Mouse (Mus musculus): ENCODE results near the gene Itgb4.
"Not testable (repeated sequence)": the region's sequence is repeated elsewhere in the genome, so short reads cannot be mapped to it uniquely, and the experiment has no call there.

Itgb4 gene

GRCm38 (mm10) chr11:116007095-116007850, 32.8 kb downstream of the Itgb4 start:
- no peak for DNase-seq (ENCODE audit: extremely low read depth, low read depth)

DNA sequence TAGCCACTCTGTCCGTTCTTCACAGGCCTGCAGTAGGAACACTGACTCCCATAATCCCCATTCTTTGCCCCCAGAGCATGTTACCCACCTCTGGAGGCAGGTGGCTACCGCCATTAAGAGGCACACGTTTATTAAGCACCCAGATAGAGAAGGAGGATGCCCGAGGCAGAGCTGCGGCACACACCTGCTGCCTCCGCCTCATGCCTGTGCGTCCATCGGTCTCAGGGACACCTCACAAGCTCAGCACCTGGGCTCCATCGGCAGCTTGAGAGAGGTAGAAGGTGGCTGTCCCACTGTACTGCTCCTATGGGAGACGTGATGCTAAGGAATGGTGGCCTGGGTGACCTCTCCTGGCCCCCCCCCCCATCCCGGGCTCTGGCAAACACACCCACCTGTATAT, 33.9 kb downstream of the Itgb4 start:
- no peak for DNase-seq (ENCODE audit: extremely low read depth, low read depth)

GRCm38 (mm10) chr11:116008832-116009375, 34.4 kb downstream of the Itgb4 start:
- no peak for DNase-seq (ENCODE audit: extremely low read depth, low read depth)

DNA sequence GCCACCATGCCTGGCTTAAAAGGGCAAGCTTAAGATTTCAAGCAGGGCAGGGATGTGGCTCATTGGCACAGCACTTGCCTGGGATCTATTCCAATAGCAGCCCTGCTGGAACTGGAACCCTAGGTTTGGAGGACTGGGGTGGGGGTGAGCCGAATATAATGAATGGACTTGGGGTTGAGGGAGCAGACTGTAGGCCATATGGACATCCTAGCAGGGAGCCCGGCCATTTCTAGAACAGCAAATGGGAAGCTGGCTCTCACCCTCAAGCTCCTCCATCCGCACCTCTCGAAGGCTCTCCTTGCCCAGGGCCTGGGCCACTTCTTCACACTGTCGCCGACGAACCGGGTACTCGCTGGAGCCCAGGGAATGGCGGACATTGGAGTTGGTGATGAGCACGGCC, 35.2 kb downstream of the Itgb4 start:
- no peak for DNase-seq (ENCODE audit: extremely low read depth, low read depth)

GRCm38 (mm10) chr11:116010146-116010545, 35.6 kb downstream of the Itgb4 start:
- DNase-seq (ENCODE audit: extremely low read depth, low read depth) = no peak

GRCm38 (mm10) chr11:116010948-116011347, 36.4 kb downstream of the Itgb4 start:
- DNase-seq (ENCODE audit: extremely low read depth, low read depth) = no peak

GRCm38 (mm10) chr11:116011529-116012261, 37.2 kb downstream of the Itgb4 start:
- no peak for DNase-seq (ENCODE audit: extremely low read depth, low read depth)

GRCm38 (mm10) chr11:116012262-116012947, 37.9 kb downstream of the Itgb4 start, which contains the start of gene Galk1:
TSS of gene Galk1 (minus strand) at chr11:116012719.
- peak; percentile 75 for DNase-seq (ENCODE audit: extremely low read depth, low read depth)

DNA sequence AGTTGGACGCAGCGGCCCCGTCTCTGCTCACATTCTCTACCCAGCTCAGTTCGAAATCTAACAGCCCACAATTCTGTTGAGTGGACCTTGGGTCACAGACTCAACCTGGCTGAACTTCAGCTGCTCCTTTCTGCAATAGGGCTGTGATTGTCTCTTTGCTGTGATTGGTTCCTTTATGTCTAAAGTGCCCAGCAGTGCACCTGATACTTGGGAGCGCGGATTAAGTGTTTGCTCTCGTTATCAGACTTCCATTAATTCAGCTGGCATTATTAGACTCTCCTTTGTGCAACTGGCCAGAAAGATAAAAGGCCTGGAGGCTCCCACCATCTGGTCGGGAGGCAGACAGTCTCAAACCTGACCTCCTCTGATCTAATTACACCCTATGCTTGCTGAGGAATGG, 40.3 kb downstream of the Itgb4 start:
- no peak for DNase-seq (ENCODE audit: extremely low read depth, low read depth)

- no peak for DNase-seq (ENCODE audit: extremely low read depth, low read depth)
Observed at GRCm38 (mm10) chr11:116018106-116018505, 43.6 kb downstream of the Itgb4 start.

- not testable (repeated sequence) for DNase-seq (ENCODE audit: extremely low read depth, low read depth)
Observed at GRCm38 (mm10) chr11:116018867-116019266, 44.4 kb downstream of the Itgb4 start.

- DNase-seq (ENCODE audit: extremely low read depth, low read depth) = no peak
Observed at GRCm38 (mm10) chr11:116019360-116019791, 44.9 kb downstream of the Itgb4 start.

DNA sequence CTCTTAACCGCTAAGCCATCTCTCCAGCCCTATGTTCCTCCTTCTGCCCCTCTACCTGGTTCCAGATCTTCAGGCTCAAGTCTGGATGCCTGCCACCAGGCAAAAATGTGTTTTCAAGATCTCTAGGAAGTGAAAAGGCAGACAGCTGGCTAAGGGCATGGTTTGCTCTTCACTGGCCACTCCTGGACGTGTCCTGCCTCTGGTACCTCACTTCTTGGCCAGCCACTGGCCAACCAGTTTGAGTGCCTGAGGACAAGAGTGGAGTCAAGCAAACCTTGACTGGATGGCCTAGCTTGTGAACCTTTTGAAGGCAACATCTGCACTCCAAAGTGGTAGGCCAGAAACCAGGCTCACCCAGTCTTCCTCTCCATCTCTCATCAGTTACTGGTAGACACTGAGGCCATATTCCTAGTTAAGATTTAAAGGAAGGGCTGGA, 45.5 kb downstream of the Itgb4 start:
- no peak for DNase-seq (ENCODE audit: extremely low read depth, low read depth)

GRCm38 (mm10) chr11:116020519-116020922, 46.0 kb downstream of the Itgb4 start:
- no peak for DNase-seq (ENCODE audit: extremely low read depth, low read depth)

DNA sequence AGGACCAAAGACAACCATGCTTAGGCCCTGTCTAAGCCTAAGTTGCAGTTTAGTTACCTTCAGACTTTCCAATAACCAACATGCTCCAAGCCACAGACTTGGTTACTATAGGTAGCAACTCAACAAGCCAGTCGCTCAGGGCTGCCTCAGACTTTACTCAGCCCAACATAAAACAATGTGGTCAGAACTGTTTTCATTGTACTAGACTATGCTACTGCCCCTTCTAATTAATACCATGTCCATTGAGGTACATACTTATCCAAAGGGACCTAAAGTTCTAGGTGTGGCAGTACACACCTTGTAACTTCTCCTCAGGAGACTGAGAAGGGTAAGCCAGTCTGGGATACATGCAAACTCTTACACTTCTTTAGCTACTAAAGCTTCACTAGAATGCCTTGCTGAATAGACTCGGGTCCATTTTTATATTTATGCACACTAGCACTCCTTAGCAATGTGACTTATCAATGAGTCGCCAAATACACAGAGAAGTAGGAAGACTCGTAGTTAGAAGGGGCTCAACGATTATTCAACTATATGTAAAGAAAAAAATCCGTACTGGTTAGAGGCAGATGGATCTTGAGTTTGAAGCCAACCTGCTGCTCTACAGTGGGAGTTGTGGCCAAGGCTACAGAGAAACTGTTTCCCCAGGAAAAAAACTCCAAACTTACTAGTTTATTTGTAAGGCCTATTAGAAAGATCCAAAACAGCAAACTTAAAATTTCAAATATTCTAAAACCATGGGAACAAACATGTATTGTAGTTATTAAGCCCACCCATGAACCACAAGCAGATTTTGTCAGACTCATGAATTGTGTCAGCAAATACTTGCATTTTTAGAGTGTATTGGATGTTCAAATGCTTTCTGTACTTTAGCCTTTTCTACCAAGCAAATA, 47.1 kb downstream of the Itgb4 start:
- DNase-seq (ENCODE audit: extremely low read depth, low read depth) = no peak

DNA sequence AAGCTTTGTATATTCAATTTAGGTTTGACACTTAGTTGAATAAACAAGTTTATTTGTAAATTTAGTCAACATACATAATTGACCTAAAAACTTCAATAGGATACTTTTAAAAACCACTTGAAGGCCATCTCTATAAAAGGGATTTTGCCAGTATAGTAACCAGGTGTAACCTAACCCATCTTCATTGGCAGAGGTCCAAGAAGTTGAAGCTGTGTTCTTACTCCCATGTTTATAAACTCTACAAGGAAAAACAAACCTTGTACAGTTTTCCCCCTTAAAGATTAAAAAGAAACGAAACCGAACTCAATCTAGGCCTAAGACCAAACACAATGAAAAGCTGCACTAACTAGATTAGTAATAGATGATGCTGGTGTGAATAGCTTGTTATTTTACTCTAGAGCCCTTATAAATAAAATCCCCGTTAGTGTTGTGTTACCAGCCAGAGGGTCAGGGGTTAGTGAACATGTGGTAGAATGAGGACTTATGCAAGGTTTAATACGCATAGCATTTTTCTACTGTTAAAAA, 47.8 kb downstream of the Itgb4 start:
- DNase-seq (ENCODE audit: extremely low read depth, low read depth) = no peak

GRCm38 (mm10) chr11:116023074-116023770, 48.7 kb downstream of the Itgb4 start:
- not testable (repeated sequence) for DNase-seq (ENCODE audit: extremely low read depth, low read depth)

GRCm38 (mm10) chr11:116023771-116024355, 49.4 kb downstream of the Itgb4 start:
- no peak for DNase-seq (ENCODE audit: extremely low read depth, low read depth)

DNA sequence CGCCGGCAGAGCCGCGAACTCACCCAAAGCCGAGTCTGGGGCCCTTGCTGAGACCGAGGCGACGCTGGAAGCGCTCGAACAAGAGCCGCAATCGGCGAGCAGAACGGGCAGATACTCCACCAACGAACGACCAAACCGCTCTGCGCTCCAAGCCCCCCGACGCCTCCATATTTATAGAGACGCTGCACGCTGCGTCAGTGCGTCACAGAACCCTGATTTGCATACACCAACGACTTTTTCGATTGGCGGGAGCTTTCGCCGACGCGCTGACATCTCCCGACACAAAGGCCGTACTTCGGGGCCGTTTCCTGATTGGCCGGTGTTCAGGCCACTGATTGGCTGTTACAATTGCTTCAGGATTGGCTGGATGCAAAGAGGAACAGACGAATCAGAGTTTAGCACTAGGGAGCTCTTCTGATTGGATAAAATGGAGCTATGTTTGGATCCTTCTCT, 49.9 kb downstream of the Itgb4 start:
- DNase-seq (ENCODE audit: extremely low read depth, low read depth) = peak; percentile 99
